Mouse (Mus musculus) G1E (cell line): ENCODE measurements around the gene Vangl1.

Experiments
- CTCF ChIP-seq: IDR thresholded peaks from 2 replicates; pipeline ENCODE4 v1.5.1; 2012; ENCODE audit warnings: low read depth, low read length, inconsistent platforms, mixed read lengths
- GATA1 ChIP-seq: IDR thresholded peaks from 2 replicates; pipeline ENCODE4 v1.6.1; 2012; ENCODE audit warnings: borderline replicate concordance, low read length, inconsistent platforms, mixed read lengths
- GATA2 ChIP-seq: IDR thresholded peaks from 2 replicates; pipeline ENCODE4 v1.6.1; 2012; ENCODE audit warnings: low read depth, low read length, inconsistent platforms, borderline replicate concordance
- POLR2AphosphoS5 ChIP-seq: IDR thresholded peaks from 2 replicates; pipeline ENCODE4 v1.6.1; 2012; ENCODE audit warnings: low read depth, low read length, inconsistent platforms; ENCODE audit not compliant: insufficient replicate concordance
- TAL1 ChIP-seq: conservative IDR thresholded peaks from 2 replicates; pipeline ENCODE4 v1.6.1; 2012; ENCODE audit warnings: low read depth, low read length, inconsistent platforms, mixed read lengths

DNA sequence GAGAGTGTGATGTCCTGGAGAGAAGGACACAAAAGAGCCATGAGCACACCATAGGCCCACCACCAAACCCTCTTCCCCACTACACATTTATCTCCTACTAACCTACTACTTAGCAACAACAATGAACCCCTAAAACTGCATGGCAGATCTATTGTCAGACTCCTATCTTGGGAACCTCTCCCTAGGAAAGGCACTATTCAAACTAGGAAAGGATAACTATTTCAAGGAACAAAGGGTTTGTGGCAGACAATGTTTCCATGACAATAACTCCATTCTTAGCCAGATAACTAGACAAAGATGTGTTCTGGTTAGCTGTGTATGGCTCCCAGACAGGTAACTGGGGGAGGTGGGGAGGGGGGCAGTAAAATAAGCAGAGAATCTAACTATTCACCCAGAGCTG, 13.9 kb downstream of the Vangl1 start:
- no peak for TF ChIP-seq CTCF
- no peak for TF ChIP-seq GATA1
- no peak for TF ChIP-seq TAL1
- TF ChIP-seq GATA2, result no peak
- no peak for TF ChIP-seq POLR2AphosphoS5
